Comparison of ENCODE assay signal across 15 mouse cellular contexts in the genomic region with DNA sequence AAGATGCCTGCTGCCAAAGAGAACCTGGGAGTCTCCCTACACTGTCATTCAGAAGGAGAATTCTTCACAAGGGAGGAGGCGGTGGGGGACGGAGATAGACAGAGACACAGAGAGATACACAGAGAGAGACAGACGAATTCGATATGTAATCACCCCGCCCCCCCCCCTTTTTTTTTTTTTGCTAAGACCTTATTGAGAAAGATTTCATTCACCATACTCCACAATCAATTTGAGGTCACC. TPM values are rescaled to one million over a fixed set of nuclear protein-coding genes. Genes with fewer than 3 reads are reported as not detected.
A peak's percentile ranks its signal among the peaks of the same experiment; 100 is the strongest.
DNase-seq lines count a peak whose midpoint lies in the region; ATAC-seq lines count a peak whose summit lies in the region.
"Had no signal": no experiment of that assay in that cellular context is flagged by ENCODE, and none has a peak within 500 bp of the region (broad histone marks: within the 10 kb centered on the region; RNA-seq: fewer than 3 reads in every experiment).

A gene (minus strand): TSS at position 101 of the 240 bp plus-strand sequence.

- ATAC-seq in forebrain, embryonic 13.5 days = no peak
- no peak for ATAC-seq in forebrain, embryonic 16.5 days
- no peak for ATAC-seq in lung, embryonic 16.5 days (ENCODE audit: low read depth)
- ATAC-seq in embryonic facial prominence, embryonic 15.5 days (ENCODE audit: insufficient number of reproducible peaks, low FRiP score, low TSS enrichment, low read depth) = no peak
- ATAC-seq in CD4-positive, CD25-positive, alpha-beta regulatory T cell, adult 4 months = no peak

- 1% methylated on average over 5 of the region's 5 CpGs for WGBS in forebrain, embryonic 13.5 days
- WGBS in forebrain, embryonic 16.5 days = 0% methylated on average over 5 of the region's 5 CpGs
- 8% methylated on average over 5 of the region's 5 CpGs for WGBS in lung, embryonic 16.5 days
- 0% methylated on average over 5 of the region's 5 CpGs for WGBS in embryonic facial prominence, embryonic 15.5 days

- H3K9ac ChIP-seq in forebrain, embryonic 13.5 days = no peak within 1 kb of the TSS
- H3K9ac ChIP-seq in forebrain, embryonic 16.5 days (replicated peaks; ENCODE audit: low read depth, low read length) = no peak within 1 kb of the TSS
- H3K9ac ChIP-seq in lung, embryonic 16.5 days (ENCODE audit: low read length) = no peak within 1 kb of the TSS
- H3K9ac ChIP-seq in embryonic facial prominence, embryonic 15.5 days = no peak within 1 kb of the TSS

- H3K4me1 ChIP-seq in forebrain, embryonic 13.5 days = peaks cover 5% of the 10 kb centered on the region
- peaks cover 13% of the 10 kb centered on the region for H3K4me1 ChIP-seq in forebrain, embryonic 16.5 days (replicated peaks; ENCODE audit: control insufficient read depth, insufficient read depth, low read length)
- peaks cover 9% of the 10 kb centered on the region for H3K4me1 ChIP-seq in lung, embryonic 16.5 days (replicated peaks; ENCODE audit: control insufficient read depth, insufficient read depth, low read length)
- peaks cover 21% of the 10 kb centered on the region for H3K4me1 ChIP-seq in embryonic facial prominence, embryonic 15.5 days

- no peak within 1 kb of the TSS for H3K4me3 ChIP-seq in forebrain, embryonic 13.5 days
- no peak within 1 kb of the TSS for H3K4me3 ChIP-seq in forebrain, embryonic 16.5 days (replicated peaks; ENCODE audit: low read length)
- H3K4me3 ChIP-seq in lung, embryonic 16.5 days (ENCODE audit: low read length) = peak within 1 kb of the TSS; percentile 14
- peak within 1 kb of the TSS; percentile 16; the same call in 1 of the 2 replicates for H3K4me3 ChIP-seq in embryonic facial prominence, embryonic 15.5 days (replicated peaks)

- H3K27me3 ChIP-seq in forebrain, embryonic 13.5 days = peaks cover 94% of the 10 kb centered on the region
- peaks cover 77% of the 10 kb centered on the region for H3K27me3 ChIP-seq in forebrain, embryonic 16.5 days (replicated peaks; ENCODE audit: control insufficient read depth, insufficient read depth, low read length)
- peaks cover 89% of the 10 kb centered on the region for H3K27me3 ChIP-seq in lung, embryonic 16.5 days (ENCODE audit: control insufficient read depth, insufficient read depth, low read depth, low read length)
- peaks cover 91% of the 10 kb centered on the region for H3K27me3 ChIP-seq in embryonic facial prominence, embryonic 15.5 days

- intact Hi-C loops in heart, postnatal 36 days (cut with DNase I) = no loop called here

- peak within 1 kb of the TSS; percentile 12; the same call in 1 of the 2 replicates for H3K4me2 ChIP-seq in forebrain, embryonic 13.5 days
- no peak within 1 kb of the TSS for H3K4me2 ChIP-seq in forebrain, embryonic 16.5 days (ENCODE audit: low read length)
- H3K4me2 ChIP-seq in lung, embryonic 16.5 days (ENCODE audit: low read depth, low read length) = peak within 1 kb of the TSS; percentile 20; the same call in 1 of the 2 replicates
- H3K4me2 ChIP-seq in embryonic facial prominence, embryonic 15.5 days (replicated peaks) = peak within 1 kb of the TSS; percentile 27; the same call in 1 of the 2 replicates
- H3K4me2 ChIP-seq: midbrain, embryonic 11.5 days had no signal

- H3K9me3 ChIP-seq in forebrain, embryonic 13.5 days (replicated peaks) = no peaks in the 10 kb centered on the region
- no peaks in the 10 kb centered on the region for H3K9me3 ChIP-seq in forebrain, embryonic 16.5 days (ENCODE audit: control insufficient read depth, low read length)
- H3K9me3 ChIP-seq in lung, embryonic 16.5 days (ENCODE audit: control insufficient read depth, low read length) = no peaks in the 10 kb centered on the region
- H3K9me3 ChIP-seq in embryonic facial prominence, embryonic 15.5 days (replicated peaks) = no peaks in the 10 kb centered on the region

- H3K27ac ChIP-seq in forebrain, embryonic 13.5 days = no peak within 1 kb of the TSS
- no peak within 1 kb of the TSS for H3K27ac ChIP-seq in forebrain, embryonic 16.5 days (ENCODE audit: low read length)
- no peak within 1 kb of the TSS for H3K27ac ChIP-seq in lung, embryonic 16.5 days (ENCODE audit: low read length)
- H3K27ac ChIP-seq in embryonic facial prominence, embryonic 15.5 days (replicated peaks) = no peak within 1 kb of the TSS

- no peaks in the 10 kb centered on the region for H3K36me3 ChIP-seq in forebrain, embryonic 13.5 days (ENCODE audit: poor library complexity, severe bottlenecking)
- H3K36me3 ChIP-seq in forebrain, embryonic 16.5 days (ENCODE audit: control insufficient read depth, insufficient read depth) = no peaks in the 10 kb centered on the region
- H3K36me3 ChIP-seq in lung, embryonic 16.5 days (ENCODE audit: control insufficient read depth, insufficient read depth, low read length) = no peaks in the 10 kb centered on the region
- no peaks in the 10 kb centered on the region for H3K36me3 ChIP-seq in embryonic facial prominence, embryonic 15.5 days

- no peak for DNase-seq in lung, postnatal 10 days
- no peak for DNase-seq in heart, postnatal 36 days
- no peak for DNase-seq in adipocyte (ENCODE audit: low spot score)
- DNase-seq: kidney, adult 11 months; right cerebral cortex, postnatal 25 days had no signal

RNA-seq across cellular contexts. Expression of the gene that starts here (rescaled TPM):
- 0.53 TPM in 1 of 2 replicates, not detected in the other for polyA plus RNA-seq in forebrain, embryonic 13.5 days (2015; fragmentation: Nextera tagmentation; extraction: Ambion mirVana)
- polyA plus RNA-seq in forebrain, embryonic 16.5 days (2015; fragmentation: Nextera tagmentation; extraction: Ambion mirVana) = not detected in 2 replicates
- polyA plus RNA-seq in lung, embryonic 16.5 days (2015; fragmentation: Nextera tagmentation; extraction: Ambion mirVana) = 1.6 and 2.9 TPM in 2 replicates
- polyA plus RNA-seq in embryonic facial prominence, embryonic 15.5 days (2015; fragmentation: Nextera tagmentation; extraction: Ambion mirVana) = 8.8 and 11.4 TPM in 2 replicates
- 10 to 100 TPM; 80.7 TPM for total RNA-seq in heart, postnatal 36 days (2021)
- polyA plus RNA-seq in CD4-positive, CD25-positive, alpha-beta regulatory T cell, adult 4 months (2017; shearing (Covaris generic)) = not detected
- total RNA-seq: gastrocnemius, postnatal 4 days; layer of hippocampus, postnatal 10 days; liver, adult 2 months had no signal
- polyA plus RNA-seq: liver, adult 2 months; midbrain, embryonic 11.5 days; neural tube, embryonic 14.5 days had no signal

Comparison
In these comparisons a context has a peak if more than half of its experiments do, and no peak if none do; other contexts are left out.
1. H3K4me3 ChIP-seq: peak in lung, embryonic 16.5 days (single experiment) and embryonic facial prominence, embryonic 15.5 days (single experiment); none in forebrain, embryonic 13.5 days (single experiment) and forebrain, embryonic 16.5 days (single experiment).